Mouse (Mus musculus): Measurements from ENCODE around the gene Lcat. TPM values are rescaled to one million over a fixed set of nuclear protein-coding genes. Genes with fewer than 3 reads are reported as not detected.
A peak's percentile ranks its signal among the peaks of the same experiment; 100 is the strongest.
"Not testable (repeated sequence)": the region's sequence is repeated elsewhere in the genome, so short reads cannot be mapped to it uniquely, and the experiment has no call there.

The Lcat gene
- polyA plus RNA-seq (2016; fragmentation: Nextera tagmentation; extraction: Ambion mirVana), result 2.3 and 3.0 TPM in 2 replicates

GRCm38 (mm10) chr8:105943321-105943739, at the start of gene Lcat:
Lcat (minus strand) TSS chr8:105943382.
- no peak within 1 kb of the TSS for H3K4me3 ChIP-seq
- H3K27ac ChIP-seq, result no peak within 1 kb of the TSS
- H3K36me3 ChIP-seq, result peaks cover 65% of the 10 kb centered on the region

GRCm38 (mm10) chr8:105992499-105992898, 49.3 kb upstream of the Lcat start:
- WGBS, result 64% methylated on average over 5 of the region's 5 CpGs
- no peak for ATAC-seq (ENCODE audit: insufficient number of reproducible peaks, insufficient read depth, low FRiP score, low TSS enrichment)
- H3K4me3 ChIP-seq, result no peak overlapping the region

More at GRCm38 (mm10) chr8:105943321-105943739, at the start of gene Lcat:
- 0 out of 2 replicates have a peak within 1 kb of the TSS, but pooled peaks have one; percentile 4 for H3K9ac ChIP-seq
- H3K27me3 ChIP-seq, result no peaks in the 10 kb centered on the region
- H3K4me1 ChIP-seq, result no peaks in the 10 kb centered on the region
- ATAC-seq (ENCODE audit: insufficient number of reproducible peaks, insufficient read depth, low FRiP score, low TSS enrichment), result no peak
- WGBS, result 76% methylated on average over 7 of the region's 8 CpGs
- no peak within 1 kb of the TSS for H3K4me2 ChIP-seq (replicated peaks)
- no peaks in the 10 kb centered on the region for H3K9me3 ChIP-seq

GRCm38 (mm10) chr8:105991546-105991945, 48.4 kb upstream of the Lcat start:
- Histone ChIP-seq H3K9ac (no peak overlapping the region), H3K27ac (no peak overlapping the region), H3K36me3 (no peaks in the 10 kb centered on the region), H3K9me3 (no peaks in the 10 kb centered on the region), H3K27me3 (0 out of 2 replicates have a peak, but pooled peaks cover 3% of the 10 kb centered on the region), H3K4me2 (replicated peaks) (no peak overlapping the region), H3K4me3 (no peak overlapping the region), H3K4me1 (no peaks in the 10 kb centered on the region)
- ATAC-seq (ENCODE audit: insufficient number of reproducible peaks, insufficient read depth, low FRiP score, low TSS enrichment), result no peak
- WGBS, result 91% methylated on average over 2 of the region's 2 CpGs

More at GRCm38 (mm10) chr8:105992499-105992898, 49.3 kb upstream of the Lcat start:
- H3K36me3 ChIP-seq, result no peaks in the 10 kb centered on the region
- H3K27me3 ChIP-seq, result 0 out of 2 replicates have a peak, but pooled peaks cover 3% of the 10 kb centered on the region
- no peak overlapping the region for H3K9ac ChIP-seq
- no peaks in the 10 kb centered on the region for H3K9me3 ChIP-seq
- H3K4me1 ChIP-seq, result no peaks in the 10 kb centered on the region
- no peak overlapping the region for H3K4me2 ChIP-seq (replicated peaks)
- no peak overlapping the region for H3K27ac ChIP-seq

GRCm38 (mm10) chr8:105990856-105991387, 47.7 kb upstream of the Lcat start, which contains the start of gene Dus2:
Dus2 (plus strand) TSS chr8:105991337.
- no peak within 1 kb of the TSS for H3K27ac ChIP-seq
- H3K36me3 ChIP-seq, result no peaks in the 10 kb centered on the region
- 0 out of 2 replicates have a peak, but pooled peaks cover 3% of the 10 kb centered on the region for H3K27me3 ChIP-seq
- peak within 1 kb of the TSS; percentile 28 for H3K4me2 ChIP-seq (replicated peaks)
- peak within 1 kb of the TSS; percentile 5; the same call in 1 of the 2 replicates for H3K4me3 ChIP-seq
- 10% methylated on average over 15 of the region's 15 CpGs for WGBS
- H3K4me1 ChIP-seq, result no peaks in the 10 kb centered on the region
- 0 out of 2 replicates have a peak, but pooled peaks have one; percentile 41 for ATAC-seq (ENCODE audit: insufficient number of reproducible peaks, insufficient read depth, low FRiP score, low TSS enrichment)
- H3K9ac ChIP-seq, result no peak within 1 kb of the TSS
- H3K9me3 ChIP-seq, result no peaks in the 10 kb centered on the region

GRCm38 (mm10) chr8:105988546-105988945, 45.4 kb upstream of the Lcat start:
- Histone ChIP-seq H3K4me2 (replicated peaks) (no peak overlapping the region), H3K36me3 (no peaks in the 10 kb centered on the region), H3K27ac (no peak overlapping the region), H3K9me3 (no peaks in the 10 kb centered on the region), H3K4me1 (no peaks in the 10 kb centered on the region), H3K27me3 (no peaks in the 10 kb centered on the region), H3K4me3 (no peak overlapping the region), H3K9ac (no peak overlapping the region)
- ATAC-seq (ENCODE audit: insufficient number of reproducible peaks, insufficient read depth, low FRiP score, low TSS enrichment), result no peak
- 87% methylated on average over 11 of the region's 11 CpGs for WGBS

- not testable (repeated sequence) for H3K9me3 ChIP-seq; H3K4me1 ChIP-seq; H3K27ac ChIP-seq; H3K9ac ChIP-seq; H3K4me2 ChIP-seq (replicated peaks); ATAC-seq (ENCODE audit: insufficient number of reproducible peaks, insufficient read depth, low FRiP score, low TSS enrichment); H3K27me3 ChIP-seq; H3K4me3 ChIP-seq; H3K36me3 ChIP-seq
- 86% methylated on average over 11 of the region's 11 CpGs for WGBS
These were observed 40.2 kb upstream of the Lcat start for GRCm38 (mm10) chr8:105983406-105983805.

- no peaks in the 10 kb centered on the region for H3K9me3 ChIP-seq
- H3K9ac ChIP-seq, result no peak overlapping the region
- ATAC-seq (ENCODE audit: insufficient number of reproducible peaks, insufficient read depth, low FRiP score, low TSS enrichment), result no peak
- WGBS, result 97% methylated on average over 1 of the region's 1 CpGs
- H3K4me2 ChIP-seq (replicated peaks), result no peak overlapping the region
- no peaks in the 10 kb centered on the region for H3K4me1 ChIP-seq
- no peaks in the 10 kb centered on the region for H3K27me3 ChIP-seq
- H3K36me3 ChIP-seq, result no peaks in the 10 kb centered on the region
- H3K4me3 ChIP-seq, result no peak overlapping the region
- H3K27ac ChIP-seq, result no peak overlapping the region
These were observed 38.0 kb upstream of the Lcat start for GRCm38 (mm10) chr8:105981146-105981545.

- no peak within 1 kb of the TSS for H3K4me3 ChIP-seq
- H3K4me1 ChIP-seq, result no peaks in the 10 kb centered on the region
- H3K27me3 ChIP-seq, result no peaks in the 10 kb centered on the region
- H3K27ac ChIP-seq, result no peak within 1 kb of the TSS
- H3K36me3 ChIP-seq, result no peaks in the 10 kb centered on the region
- H3K9me3 ChIP-seq, result no peaks in the 10 kb centered on the region
- no peak within 1 kb of the TSS for H3K4me2 ChIP-seq (replicated peaks)
- 88% methylated on average over 15 of the region's 15 CpGs for WGBS
- no peak within 1 kb of the TSS for H3K9ac ChIP-seq
- ATAC-seq (ENCODE audit: insufficient number of reproducible peaks, insufficient read depth, low FRiP score, low TSS enrichment), result no peak
These were observed 36.1 kb upstream of the Lcat start, which contains the start of gene Dpep3 for GRCm38 (mm10) chr8:105979325-105979724. Dpep3 (minus strand) TSS chr8:105979429.

GRCm38 (mm10) chr8:105975363-105975762, 32.2 kb upstream of the Lcat start:
- Histone ChIP-seq H3K4me3 (no peak overlapping the region), H3K4me2 (replicated peaks) (no peak overlapping the region), H3K9ac (no peak overlapping the region), H3K27me3 (no peaks in the 10 kb centered on the region), H3K4me1 (no peaks in the 10 kb centered on the region), H3K9me3 (no peaks in the 10 kb centered on the region), H3K27ac (no peak overlapping the region), H3K36me3 (no peaks in the 10 kb centered on the region)
- ATAC-seq (ENCODE audit: insufficient number of reproducible peaks, insufficient read depth, low FRiP score, low TSS enrichment), result no peak
- 66% methylated on average over 7 of the region's 7 CpGs for WGBS

GRCm38 (mm10) chr8:105971019-105971720, 28.0 kb upstream of the Lcat start:
- Histone ChIP-seq H3K36me3 (no peaks in the 10 kb centered on the region), H3K27me3 (no peaks in the 10 kb centered on the region), H3K4me3 (no peak overlapping the region), H3K9ac (no peak overlapping the region), H3K4me1 (0 out of 2 replicates have a peak, but pooled peaks cover 4% of the 10 kb centered on the region), H3K27ac (no peak overlapping the region), H3K9me3 (no peaks in the 10 kb centered on the region), H3K4me2 (replicated peaks) (no peak overlapping the region)
- WGBS, result 75% methylated on average over 8 of the region's 8 CpGs
- no peak for ATAC-seq (ENCODE audit: insufficient number of reproducible peaks, insufficient read depth, low FRiP score, low TSS enrichment)

GRCm38 (mm10) chr8:105969367-105969766, 26.2 kb upstream of the Lcat start:
- Histone ChIP-seq H3K4me2 (replicated peaks) (no peak overlapping the region), H3K27me3 (no peaks in the 10 kb centered on the region), H3K4me1 (peaks cover 13% of the 10 kb centered on the region), H3K27ac (no peak overlapping the region), H3K4me3 (no peak overlapping the region), H3K9me3 (no peaks in the 10 kb centered on the region), H3K36me3 (no peaks in the 10 kb centered on the region), H3K9ac (no peak overlapping the region)
- ATAC-seq (ENCODE audit: insufficient number of reproducible peaks, insufficient read depth, low FRiP score, low TSS enrichment), result no peak
- WGBS, result 72% methylated on average over 1 of the region's 1 CpGs

Measured in embryonic facial prominence, embryonic 12.5 days (tissue).